ENCODE assay signal across 13 mouse cellular contexts in genomic region chr9:21041308-21041707, GRCm38 (mm10). TPM values are rescaled to one million over a fixed set of nuclear protein-coding genes. Genes with fewer than 3 reads are reported as not detected.
A peak's percentile ranks its signal among the peaks of the same experiment; 100 is the strongest.
DNase-seq lines count a peak whose midpoint lies in the region; ATAC-seq lines count a peak whose summit lies in the region.
"Had no signal": no experiment of that assay in that cellular context is flagged by ENCODE, and none has a peak within 500 bp of the region (broad histone marks: within the 10 kb centered on the region; RNA-seq: fewer than 3 reads in every experiment).

No protein-coding gene starts in this region.

- H3K4me2 ChIP-seq in forebrain, embryonic 14.5 days (ENCODE audit: low read length) = no peak overlapping the region
- H3K4me2 ChIP-seq: embryonic facial prominence, embryonic 13.5 days; liver, embryonic 15.5 days had no signal

- peak; percentile 36 for DNase-seq in adrenal gland, adult 2 months
- no peak for DNase-seq in adrenal gland, adult (ENCODE audit: inconsistent age in 2 of 2, low spot score in 1 of 2)
- peak; percentile 34 for DNase-seq in 3T3-L1 (ENCODE audit: low read depth, low spot score)
- DNase-seq in frontal cortex, postnatal 14 days (ENCODE audit: low spot score in 2 of 2) = peak; percentile 61 to 80
- peak; percentile 80 to 93 for DNase-seq in left cerebral cortex, postnatal 14 days (ENCODE audit: low spot score in 2 of 2)
- no peak for DNase-seq in forebrain, embryonic 14.5 days (ENCODE audit: low spot score)
- no peak for DNase-seq in limb, embryonic 10.5 days (ENCODE audit: low spot score)
- DNase-seq: cerebellum, adult 9-10 months had no signal

- no peaks in the 10 kb centered on the region; the same call in 1 of the 2 replicates for H3K9me3 ChIP-seq in forebrain, embryonic 14.5 days (replicated peaks; ENCODE audit: control insufficient read depth, low read length)
- no peaks in the 10 kb centered on the region; the same call in 1 of the 2 replicates for H3K9me3 ChIP-seq in limb, embryonic 10.5 days (replicated peaks)
- H3K9me3 ChIP-seq: liver, embryonic 15.5 days had no signal

- H3K9ac ChIP-seq in forebrain, embryonic 14.5 days (ENCODE audit: low read length) = no peak overlapping the region
- H3K9ac ChIP-seq: embryonic facial prominence, embryonic 13.5 days; liver, embryonic 15.5 days had no signal

- H3K4me3 ChIP-seq in forebrain, embryonic 14.5 days (ENCODE audit: low read depth, low read length) = no peak overlapping the region
- H3K4me3 ChIP-seq in limb, embryonic 10.5 days = no peak overlapping the region
- H3K4me3 ChIP-seq: embryonic facial prominence, embryonic 13.5 days; liver, embryonic 15.5 days; myocyte had no signal

- WGBS in forebrain, embryonic 14.5 days = 44% methylated on average over 4 of the region's 4 CpGs
- WGBS in limb, embryonic 10.5 days = 58% methylated on average over 4 of the region's 4 CpGs

- no peaks in the 10 kb centered on the region for H3K4me1 ChIP-seq in forebrain, embryonic 14.5 days (ENCODE audit: control insufficient read depth, insufficient read depth, low read length)
- peaks cover 31% of the 10 kb centered on the region for H3K4me1 ChIP-seq in limb, embryonic 10.5 days

- ATAC-seq in forebrain, embryonic 14.5 days = no peak
- ATAC-seq in megakaryocyte progenitor cell, adult 5-6 weeks (replicated peaks; ENCODE audit: poor library complexity) = no peak

- H3K36me3 ChIP-seq in forebrain, embryonic 14.5 days (ENCODE audit: control insufficient read depth, insufficient read depth, low read length) = no peaks in the 10 kb centered on the region
- no peaks in the 10 kb centered on the region for H3K36me3 ChIP-seq in limb, embryonic 10.5 days
- H3K36me3 ChIP-seq: embryonic facial prominence, embryonic 13.5 days; liver, embryonic 15.5 days had no signal

- intact Hi-C loops in left cerebral cortex, postnatal 14 days (cut with DNase I) = no loop called here

- H3K27ac ChIP-seq in forebrain, embryonic 14.5 days (ENCODE audit: low read depth, low read length) = no peak overlapping the region
- H3K27ac ChIP-seq in limb, embryonic 10.5 days = no peak overlapping the region
- H3K27ac ChIP-seq: embryonic facial prominence, embryonic 13.5 days; liver, embryonic 15.5 days had no signal

- H3K27me3 ChIP-seq in forebrain, embryonic 14.5 days (replicated peaks; ENCODE audit: control insufficient read depth, insufficient read depth, low read length) = peaks cover 42% of the 10 kb centered on the region
- peaks cover 57% of the 10 kb centered on the region for H3K27me3 ChIP-seq in limb, embryonic 10.5 days (ENCODE audit: low read depth, poor library complexity, severe bottlenecking)

RNA-seq across cellular contexts. Expression of gene Icam5, which starts 9.4 kb away (rescaled TPM):
- under 1 TPM; 0.17 to 0.31 TPM for total RNA-seq in adrenal gland, adult 2 months (2021)
- polyA plus RNA-seq in adrenal gland, adult 2 months (2012; rRNA removed) = 0.41 and 0.48 TPM in 2 replicates
- 100 to 1,000 TPM; 294 to 307 TPM for total RNA-seq in left cerebral cortex, postnatal 14 days (2021)
- 0.63 and 1.0 TPM in 2 replicates for polyA plus RNA-seq in forebrain, embryonic 14.5 days (2014; fragmentation: Nextera tagmentation; extraction: Ambion mirVana)
- polyA plus RNA-seq in limb, embryonic 10.5 days (2016; fragmentation: Nextera tagmentation; extraction: Ambion mirVana) = 0.05 TPM in 1 of 2 replicates, not detected in the other
- total RNA-seq in megakaryocyte progenitor cell, adult 5-6 weeks (2015) = not detected in 2 replicates
- total RNA-seq in megakaryocyte progenitor cell, adult 5-6 weeks (2017) = 0.21 and 0.24 TPM in 2 replicates
- polyA plus RNA-seq: heart, embryonic 14.5 days had no signal

RNA-seq across cellular contexts. Expression of gene Icam4, which starts 12.1 kb away (rescaled TPM):
- total RNA-seq in adrenal gland, adult 2 months (2021) = 1 to 10 TPM; 1.1 to 5.1 TPM
- 1.9 and 2.7 TPM in 2 replicates for polyA plus RNA-seq in adrenal gland, adult 2 months (2012; rRNA removed)
- under 1 TPM in 1 of 2 experiments, not detected in 1; 0.86 TPM for total RNA-seq in left cerebral cortex, postnatal 14 days (2021)
- not detected in 2 replicates for polyA plus RNA-seq in forebrain, embryonic 14.5 days (2014; fragmentation: Nextera tagmentation; extraction: Ambion mirVana)
- polyA plus RNA-seq in limb, embryonic 10.5 days (2016; fragmentation: Nextera tagmentation; extraction: Ambion mirVana) = 5.1 and 5.4 TPM in 2 replicates
- 4.5 and 7.8 TPM in 2 replicates for total RNA-seq in megakaryocyte progenitor cell, adult 5-6 weeks (2015)
- total RNA-seq in megakaryocyte progenitor cell, adult 5-6 weeks (2017) = 3.7 and 4.0 TPM in 2 replicates

RNA-seq across cellular contexts. Expression of gene Icam1, which starts 25.5 kb away (rescaled TPM):
- 10 to 100 TPM; 10.8 to 19.1 TPM for total RNA-seq in adrenal gland, adult 2 months (2021)
- 7.5 and 8.3 TPM in 2 replicates for polyA plus RNA-seq in adrenal gland, adult 2 months (2012; rRNA removed)
- 1 to 10 TPM; 3.0 to 3.6 TPM for total RNA-seq in left cerebral cortex, postnatal 14 days (2021)
- 2.6 and 3.5 TPM in 2 replicates for polyA plus RNA-seq in forebrain, embryonic 14.5 days (2014; fragmentation: Nextera tagmentation; extraction: Ambion mirVana)
- polyA plus RNA-seq in limb, embryonic 10.5 days (2016; fragmentation: Nextera tagmentation; extraction: Ambion mirVana) = 6.2 and 7.6 TPM in 2 replicates
- 5.3 and 6.9 TPM in 2 replicates for total RNA-seq in megakaryocyte progenitor cell, adult 5-6 weeks (2015)
- total RNA-seq in megakaryocyte progenitor cell, adult 5-6 weeks (2017) = 9.2 and 9.8 TPM in 2 replicates

RNA-seq across cellular contexts. Expression of gene Zglp1, which starts 25.6 kb away (rescaled TPM):
- not detected for total RNA-seq in adrenal gland, adult 2 months (2021)
- not detected in 2 replicates for polyA plus RNA-seq in adrenal gland, adult 2 months (2012; rRNA removed)
- 1 to 10 TPM in 1 of 2 experiments, not detected in 1; 1.8 TPM for total RNA-seq in left cerebral cortex, postnatal 14 days (2021)
- 1.3 and 1.8 TPM in 2 replicates for polyA plus RNA-seq in forebrain, embryonic 14.5 days (2014; fragmentation: Nextera tagmentation; extraction: Ambion mirVana)
- 0.61 and 2.5 TPM in 2 replicates for polyA plus RNA-seq in limb, embryonic 10.5 days (2016; fragmentation: Nextera tagmentation; extraction: Ambion mirVana)
- total RNA-seq in megakaryocyte progenitor cell, adult 5-6 weeks (2015) = 1.6 TPM in 1 of 2 replicates, not detected in the other
- total RNA-seq in megakaryocyte progenitor cell, adult 5-6 weeks (2017) = 0.96 TPM in 1 of 2 replicates, not detected in the other
- polyA plus RNA-seq: embryonic facial prominence, embryonic 13.5 days had no signal

RNA-seq across cellular contexts. Expression of gene Gm49373, which starts 31.6 kb away (rescaled TPM):
- total RNA-seq in adrenal gland, adult 2 months (2021) = under 1 TPM; 0.24 to 0.43 TPM
- 0.18 and 0.19 TPM in 2 replicates for polyA plus RNA-seq in adrenal gland, adult 2 months (2012; rRNA removed)
- under 1 TPM; 0.72 to 0.90 TPM for total RNA-seq in left cerebral cortex, postnatal 14 days (2021)
- 0.41 and 1.8 TPM in 2 replicates for polyA plus RNA-seq in forebrain, embryonic 14.5 days (2014; fragmentation: Nextera tagmentation; extraction: Ambion mirVana)
- 0.68 and 0.81 TPM in 2 replicates for polyA plus RNA-seq in limb, embryonic 10.5 days (2016; fragmentation: Nextera tagmentation; extraction: Ambion mirVana)
- 1.0 and 1.9 TPM in 2 replicates for total RNA-seq in megakaryocyte progenitor cell, adult 5-6 weeks (2015)
- not detected in 2 replicates for total RNA-seq in megakaryocyte progenitor cell, adult 5-6 weeks (2017)

Comparison
In these comparisons a context has a peak if more than half of its experiments do, and no peak if none do; other contexts are left out.
1. DNase-seq: peak in adrenal gland, adult 2 months (single experiment), 3T3-L1 (single experiment), frontal cortex, postnatal 14 days (2 of 2) and left cerebral cortex, postnatal 14 days (2 of 2); none in adrenal gland, adult (0 of 2), forebrain, embryonic 14.5 days (single experiment) and limb, embryonic 10.5 days (single experiment).
2. RNA of gene Icam5, which starts 9.4 kb away (total RNA-seq): 294 to 307 TPM in left cerebral cortex, postnatal 14 days; 0.17 to 0.31 TPM in adrenal gland, adult 2 months and 0.21 to 0.24 TPM in megakaryocyte progenitor cell, adult 5-6 weeks; every median in the first group is over 100 times any median in the second.